Mouse (Mus musculus): ENCODE measurements at regions not wholly inside any gene's neighbourhood (a gene's known extent, or its start where the extent isn't known, plus 50 kb on each side); places are given as distances from the start of the nearest gene placed in this dataset.

DNA sequence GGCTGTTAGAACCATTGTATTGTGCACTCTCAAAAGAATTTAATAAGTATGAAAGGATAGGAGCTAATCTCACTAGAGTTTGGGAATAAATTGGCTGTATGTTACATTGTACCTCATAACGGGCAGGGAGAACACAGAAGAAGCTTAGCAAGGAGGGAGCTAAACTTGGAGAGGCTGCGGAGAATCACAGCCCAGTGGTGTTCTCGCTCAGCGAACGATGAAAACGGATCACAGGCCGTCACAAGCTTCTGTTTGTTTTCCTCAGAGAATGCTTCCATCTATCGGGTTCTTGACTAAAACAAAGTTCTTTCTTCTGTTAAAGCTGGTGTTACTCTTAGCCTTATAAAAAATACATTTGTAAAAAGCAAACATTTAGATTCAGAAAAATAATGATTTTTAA is 178.2 kb upstream of the Rnd3 start:
- no peak for DNase-seq (ENCODE audit: low spot score in 2 of 2)

DNA sequence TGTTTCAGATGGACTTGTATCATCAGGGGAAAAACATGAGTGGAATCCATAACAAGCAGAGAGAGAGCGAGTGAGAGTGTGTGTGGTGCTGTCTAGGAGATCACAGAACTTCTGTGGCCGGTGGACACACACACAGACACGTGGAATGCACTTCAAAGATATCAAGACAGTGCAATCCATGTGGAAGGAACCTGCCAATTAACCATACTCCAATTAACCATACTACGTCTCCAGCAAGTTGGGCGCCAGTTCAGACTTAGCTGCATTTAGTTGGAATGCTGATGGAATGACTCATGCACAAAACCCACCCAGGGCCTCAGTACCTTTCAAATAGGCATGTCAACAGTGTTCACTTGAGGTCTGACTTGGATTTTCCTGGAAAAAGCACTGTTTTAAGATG is 172.8 kb upstream of the Rnd3 start:
- DNase-seq (ENCODE audit: low spot score in 2 of 2) = no peak

DNA sequence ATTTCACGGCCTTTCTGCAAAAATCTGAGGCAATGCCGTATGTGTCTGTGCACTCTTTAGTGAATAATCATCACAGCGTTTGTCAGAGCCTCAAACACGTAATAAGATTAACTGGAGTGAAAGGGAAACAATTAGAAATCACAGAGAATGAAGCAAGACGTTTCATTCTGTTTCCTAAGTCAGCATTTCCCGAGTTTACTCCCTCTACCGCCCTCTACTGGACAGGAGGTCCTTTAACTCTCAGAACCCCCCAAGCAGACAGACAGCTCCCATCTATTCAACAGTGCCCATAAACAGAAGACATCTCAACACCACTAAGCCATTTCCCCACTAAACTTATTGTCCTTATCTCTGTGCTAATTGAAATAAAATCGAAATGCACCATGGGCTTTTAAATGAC is 167.5 kb upstream of the Rnd3 start:
- DNase-seq (ENCODE audit: low spot score in 2 of 2) = no peak

DNA sequence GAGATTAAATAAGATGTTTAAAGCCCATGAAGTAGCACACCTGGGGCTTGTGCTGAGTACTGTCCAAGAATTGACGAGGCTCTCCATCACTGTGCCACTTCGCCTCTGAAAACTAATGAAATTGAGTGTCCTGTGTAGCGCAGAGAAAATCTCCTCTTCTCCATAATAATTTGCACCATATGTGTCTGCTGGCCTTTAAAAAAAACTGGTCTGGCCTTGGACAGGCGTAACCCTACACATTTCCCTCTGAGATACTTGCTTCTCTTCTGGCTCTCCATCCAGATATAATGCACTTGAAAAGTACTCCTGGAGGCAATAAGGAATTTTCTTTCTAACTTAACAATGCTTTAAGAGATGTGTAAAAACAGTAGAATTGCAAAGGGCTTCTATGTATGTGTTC is 164.5 kb upstream of the Rnd3 start:
- no peak for DNase-seq (ENCODE audit: low spot score in 2 of 2)

DNA sequence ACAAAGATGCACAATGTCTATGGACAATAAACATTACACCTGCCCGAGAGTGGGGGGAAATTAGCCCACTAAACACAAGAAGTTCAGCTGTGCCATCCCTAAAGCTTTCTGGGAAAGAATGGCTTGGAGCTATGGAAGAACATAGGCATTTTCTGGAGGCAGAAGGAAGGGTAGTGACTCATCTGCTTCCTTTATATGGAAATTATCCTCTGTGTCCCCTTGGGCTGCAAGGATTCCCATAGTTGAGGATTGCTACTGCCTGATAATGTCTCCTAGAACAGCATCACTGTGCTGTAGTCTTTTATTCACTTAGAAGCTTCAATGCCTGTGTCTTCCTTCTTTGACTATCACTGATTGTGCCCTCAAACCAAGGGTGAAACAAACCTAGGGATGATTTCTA is 157.3 kb upstream of the Rnd3 start:
- no peak for DNase-seq (ENCODE audit: low spot score in 2 of 2)

DNA sequence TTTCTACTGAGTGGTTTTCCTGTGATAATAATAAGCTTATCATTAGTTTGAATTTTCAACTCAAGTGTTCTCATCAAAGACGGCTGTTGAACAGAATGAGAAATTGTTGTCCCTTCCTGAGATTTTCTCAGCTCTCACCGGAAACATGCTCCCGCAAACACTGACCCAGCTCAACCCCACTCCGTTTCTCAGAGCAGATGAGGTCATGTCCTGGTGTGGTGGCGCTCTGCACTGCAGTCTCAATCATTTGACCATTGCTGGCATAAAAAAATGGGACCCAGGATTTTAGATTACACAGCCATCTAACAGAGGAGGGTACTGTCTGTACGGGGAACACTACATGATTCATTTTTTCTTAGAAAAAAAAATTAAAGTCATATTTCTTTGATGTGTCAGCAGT is 156.5 kb upstream of the Rnd3 start:
- DNase-seq (ENCODE audit: low spot score in 2 of 2) = peak in 1 of 2 experiments; percentile 10

DNA sequence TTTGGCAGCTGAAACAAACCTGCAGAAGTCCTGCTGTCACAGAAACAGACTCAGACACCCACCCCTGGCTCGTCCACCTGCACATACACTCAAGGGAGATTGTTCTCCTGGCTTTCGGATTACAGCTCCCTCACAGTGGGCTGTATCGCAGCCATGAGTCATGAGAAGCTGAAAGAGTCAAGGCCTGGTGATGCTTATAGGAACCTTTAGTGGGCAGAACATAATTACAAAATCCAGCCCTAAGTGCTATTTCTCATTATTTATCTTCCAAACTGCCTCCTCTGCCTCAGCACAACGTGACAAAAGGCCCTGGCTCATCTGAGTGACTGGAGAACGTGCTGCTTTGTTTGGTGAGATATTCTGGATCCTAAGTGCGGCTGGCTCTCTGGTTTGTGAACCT is 155.8 kb upstream of the Rnd3 start:
- DNase-seq (ENCODE audit: low spot score in 2 of 2) = no peak

DNA sequence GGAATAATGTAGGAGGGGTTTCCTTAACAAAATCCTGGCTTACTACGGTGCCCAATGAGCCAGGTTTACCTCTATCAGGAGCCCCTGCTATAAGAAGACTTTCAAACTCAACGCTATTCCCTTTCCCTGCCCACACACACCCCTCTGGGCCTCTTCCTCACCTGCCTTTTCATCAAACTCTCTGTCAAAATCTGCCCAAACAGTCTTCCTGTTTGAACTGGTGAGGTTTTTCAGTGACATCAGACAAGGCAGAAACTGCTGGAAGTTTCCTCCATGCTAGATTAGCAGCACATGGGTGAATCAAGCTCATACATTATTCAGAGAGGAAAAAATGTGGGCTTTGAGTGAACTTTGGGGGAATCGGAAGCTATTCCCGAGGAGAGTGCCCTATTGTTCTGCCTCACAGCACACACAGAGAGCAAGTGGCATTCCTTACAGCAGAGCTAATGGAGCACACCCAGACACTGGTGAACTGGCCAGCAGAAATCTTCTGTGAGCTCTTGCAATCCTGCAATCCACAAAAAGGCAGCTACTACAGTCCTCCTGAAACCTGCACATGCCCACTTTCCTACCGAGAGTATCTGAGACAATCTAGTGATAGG is 141.8 kb upstream of the Rnd3 start:
- no peak for DNase-seq (ENCODE audit: low spot score in 2 of 2)

DNA sequence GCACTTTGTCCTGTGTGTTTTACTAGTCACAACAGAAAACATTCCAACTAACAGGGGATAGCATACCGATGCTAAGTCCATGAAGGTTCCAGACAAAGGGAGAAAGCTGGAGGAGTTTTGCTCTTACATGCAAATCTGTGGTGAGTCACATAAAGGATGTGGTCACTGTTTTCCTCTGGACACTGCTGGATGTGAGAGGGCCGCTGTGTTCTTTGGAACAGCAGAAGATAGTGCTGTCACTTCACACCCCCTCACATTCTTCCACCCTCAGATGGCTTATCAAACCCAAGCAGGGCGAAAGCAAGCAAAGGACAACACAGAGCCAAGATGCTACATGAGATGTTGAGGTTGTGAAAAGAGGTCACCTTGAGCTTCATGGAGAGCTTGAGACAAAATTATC is 139.8 kb upstream of the Rnd3 start:
- DNase-seq (ENCODE audit: low spot score in 2 of 2) = no peak

DNA sequence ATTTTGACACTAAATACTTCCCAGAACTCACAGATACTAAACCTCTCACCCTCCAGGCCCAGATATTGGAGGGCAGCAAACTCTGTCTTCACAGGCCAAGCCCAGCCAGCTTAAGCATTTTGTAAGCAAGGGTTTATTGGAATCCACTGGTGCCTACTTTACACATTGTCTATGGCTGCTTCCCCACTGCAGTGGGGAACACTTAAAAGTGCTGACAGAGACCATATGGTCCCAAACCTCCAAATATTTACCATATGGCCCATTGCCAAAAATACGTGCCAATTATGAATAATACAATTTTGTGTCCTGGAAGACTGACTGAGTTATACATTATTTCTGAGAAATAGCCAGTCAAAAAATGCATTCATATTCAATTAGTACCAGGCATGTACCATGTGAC is 136.7 kb upstream of the Rnd3 start:
- no peak for DNase-seq (ENCODE audit: low spot score in 2 of 2)

DNA sequence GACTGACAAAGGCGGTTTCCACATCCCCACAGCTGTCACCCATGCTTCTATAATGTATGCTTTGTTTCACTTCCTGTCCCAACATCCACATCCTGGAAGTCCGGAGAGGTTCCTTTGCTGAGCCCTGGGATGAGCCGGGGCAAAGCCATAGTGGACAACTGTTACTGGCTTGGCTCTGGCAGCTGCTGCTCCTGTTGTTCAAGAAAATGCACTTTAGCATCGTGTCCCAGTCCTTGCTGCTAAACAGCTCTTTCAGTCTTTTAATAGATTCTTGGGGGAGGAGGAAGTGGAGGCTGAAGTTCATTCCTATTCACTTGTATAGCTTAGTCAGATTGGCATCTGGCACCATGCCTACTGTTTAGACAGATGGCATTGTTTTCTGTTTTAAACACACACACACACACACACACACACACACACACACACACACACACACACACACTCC is 135.9 kb upstream of the Rnd3 start:
- DNase-seq (ENCODE audit: low spot score in 2 of 2) = no peak

DNA sequence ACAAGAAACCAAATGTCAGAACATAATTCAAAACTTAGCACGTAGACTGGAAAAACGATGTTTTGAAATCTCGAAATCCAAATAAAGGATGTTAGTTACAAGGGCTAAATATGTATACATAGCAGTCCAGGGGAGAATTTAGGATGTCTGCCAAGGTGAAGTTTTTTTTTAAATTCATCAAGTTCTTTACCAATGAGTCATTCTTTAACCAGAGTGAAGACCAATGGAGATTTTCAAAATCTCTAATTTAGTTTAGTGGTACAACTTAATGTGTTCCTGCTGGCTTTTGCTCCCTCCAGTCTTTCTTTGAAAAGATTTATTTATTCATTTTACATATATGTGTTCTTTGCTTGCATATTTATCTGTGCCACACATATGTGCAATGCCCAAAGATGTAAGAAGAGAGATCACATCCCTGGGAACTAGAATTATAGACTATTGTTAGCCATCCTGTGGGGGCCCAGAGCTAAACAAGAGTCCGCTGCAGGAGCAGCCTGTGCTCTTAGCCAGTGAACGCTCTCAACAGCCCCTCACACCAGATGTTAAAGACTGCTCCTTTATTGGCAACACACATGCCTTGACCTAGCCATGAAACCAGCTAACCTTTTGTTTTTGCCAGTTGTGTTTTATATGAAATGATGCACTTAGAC is 130.6 kb upstream of the Rnd3 start:
- DNase-seq (ENCODE audit: low spot score in 2 of 2) = no peak

DNA sequence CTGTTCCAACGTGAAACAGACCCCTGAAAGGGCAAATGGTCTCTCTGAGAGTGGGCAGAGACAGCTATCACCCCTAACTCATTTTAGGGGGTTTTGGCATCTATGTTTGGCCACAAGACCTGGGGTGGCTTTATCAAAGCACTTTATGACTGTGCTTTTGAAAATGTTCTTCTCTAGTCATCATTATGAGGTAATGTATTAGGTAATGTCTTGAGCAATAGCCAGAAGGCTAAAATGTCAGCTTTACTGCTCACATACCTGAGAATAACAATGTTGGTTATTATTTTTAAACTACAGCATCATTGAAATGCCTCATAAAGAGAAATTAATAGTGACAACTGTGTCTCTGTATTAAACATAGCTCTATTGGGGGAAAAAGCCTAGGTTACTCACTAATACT is 129.9 kb upstream of the Rnd3 start:
- DNase-seq (ENCODE audit: low spot score in 2 of 2) = no peak

DNA sequence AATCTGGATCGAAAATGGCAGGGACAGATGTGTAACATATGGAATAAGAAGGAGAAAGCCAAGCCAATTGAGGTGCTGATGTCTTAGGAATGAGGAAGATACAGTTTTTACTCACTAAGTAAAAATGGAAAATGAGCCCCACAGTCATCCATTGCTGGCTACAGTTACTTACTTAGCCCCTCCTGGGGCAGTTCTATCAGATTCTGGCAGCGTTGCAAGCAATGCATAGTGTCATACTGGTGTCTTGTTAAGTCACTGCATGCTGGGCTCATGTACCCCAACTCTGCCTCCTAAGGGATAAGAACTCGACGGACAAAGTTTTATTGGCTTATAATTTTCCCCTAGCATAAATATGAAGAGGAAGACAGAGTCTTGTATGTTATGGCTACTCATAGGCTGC is 129.4 kb upstream of the Rnd3 start:
- DNase-seq (ENCODE audit: low spot score in 2 of 2) = no peak

DNA sequence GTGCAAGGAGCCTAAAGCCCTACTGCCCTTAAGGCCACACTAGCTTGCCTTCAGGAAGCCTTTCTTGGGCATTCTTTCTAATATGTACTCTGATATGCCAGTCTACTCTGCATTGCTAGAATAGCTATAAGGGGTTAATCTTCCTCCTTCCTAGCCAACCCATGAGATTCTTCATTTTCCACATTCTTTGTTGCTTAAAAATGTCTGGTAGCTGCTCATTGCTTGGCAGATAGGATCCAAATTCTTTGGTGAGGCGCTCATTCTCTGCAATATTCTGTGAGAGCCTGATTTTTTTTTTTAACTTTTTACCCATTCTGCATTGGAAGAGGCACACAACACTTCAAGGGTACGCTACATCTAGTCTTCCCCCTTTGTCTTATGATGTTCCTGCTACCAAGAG is 127.7 kb upstream of the Rnd3 start:
- no peak for DNase-seq (ENCODE audit: low spot score in 2 of 2)

DNA sequence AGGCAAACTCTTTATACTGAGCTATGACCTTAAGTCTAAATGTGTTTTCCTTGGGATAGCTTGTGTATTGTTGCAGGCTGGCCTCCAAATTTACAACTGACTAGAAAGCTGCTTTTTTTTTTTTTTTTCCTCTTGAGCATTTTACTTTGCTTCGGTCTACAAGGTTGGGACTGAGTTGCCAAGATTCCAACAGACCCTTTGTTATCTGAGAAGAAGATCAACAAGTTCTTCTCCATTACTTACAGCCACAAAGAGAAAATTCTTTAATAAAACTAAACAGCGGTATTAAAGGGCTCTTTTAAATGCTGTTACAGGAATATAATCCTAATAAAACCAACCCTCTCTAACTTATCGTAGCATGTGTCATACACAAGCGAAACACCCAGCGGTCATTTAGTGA is 124.4 kb upstream of the Rnd3 start:
- DNase-seq (ENCODE audit: low spot score in 2 of 2) = no peak

DNA sequence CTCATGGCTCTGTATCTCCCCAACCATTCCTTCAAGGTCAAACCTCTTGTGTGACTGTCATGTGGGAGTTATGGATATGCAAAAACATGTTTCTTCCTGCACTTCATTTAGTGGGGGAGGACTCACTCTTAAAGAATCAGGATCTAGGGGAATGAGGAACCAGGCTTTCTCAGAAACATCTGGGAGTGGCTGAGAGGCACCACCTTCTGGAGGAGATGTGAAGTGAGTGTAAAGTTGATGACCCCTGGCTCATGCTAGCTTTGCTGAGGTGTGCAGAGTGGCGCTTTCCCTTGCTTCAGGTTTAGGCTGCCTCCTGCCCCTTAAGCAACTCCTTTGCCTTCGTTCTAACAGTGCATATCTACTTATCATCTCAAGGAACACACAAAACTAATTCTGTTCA is 119.6 kb upstream of the Rnd3 start:
- no peak for DNase-seq (ENCODE audit: low spot score in 2 of 2)

DNA sequence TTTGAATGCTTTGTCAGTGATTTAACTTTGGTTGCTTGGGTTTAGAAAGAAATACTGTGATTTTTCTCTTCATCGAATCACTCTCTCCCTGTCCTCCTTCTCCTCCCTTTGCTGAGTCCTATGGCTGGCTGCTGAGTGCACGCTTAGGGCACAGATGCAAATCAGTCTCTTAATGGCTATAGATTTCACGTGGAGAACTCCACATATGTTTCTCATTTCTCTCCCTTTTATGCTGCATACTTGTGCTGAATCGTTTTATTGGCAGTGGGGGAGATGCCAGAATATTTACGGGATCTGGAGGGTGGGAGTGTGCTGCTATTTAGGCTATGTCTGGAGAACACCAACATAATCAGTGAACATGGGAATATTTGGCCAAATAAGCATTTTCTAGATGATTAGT is 118.8 kb upstream of the Rnd3 start:
- no peak for DNase-seq (ENCODE audit: low spot score in 2 of 2)

DNA sequence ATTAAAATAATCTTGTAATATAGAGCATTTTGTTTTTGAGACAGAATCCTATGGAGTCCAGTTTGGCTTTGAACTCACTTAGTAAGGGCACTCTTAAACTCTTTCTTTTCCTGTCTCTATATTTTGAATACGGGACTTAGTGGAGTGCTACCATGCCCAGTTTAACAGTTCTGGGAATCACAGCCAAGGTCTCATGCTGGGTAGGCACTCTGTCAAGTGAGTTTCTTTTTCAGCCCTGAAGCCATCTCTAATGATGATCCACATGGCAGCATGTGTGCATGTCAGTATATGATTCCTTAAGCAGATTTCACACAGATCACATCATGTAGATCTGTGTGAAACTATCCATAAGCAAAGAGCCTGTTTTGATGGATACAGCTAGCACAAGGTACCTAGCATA is 113.6 kb upstream of the Rnd3 start:
- no peak for DNase-seq (ENCODE audit: low spot score in 2 of 2)

DNA sequence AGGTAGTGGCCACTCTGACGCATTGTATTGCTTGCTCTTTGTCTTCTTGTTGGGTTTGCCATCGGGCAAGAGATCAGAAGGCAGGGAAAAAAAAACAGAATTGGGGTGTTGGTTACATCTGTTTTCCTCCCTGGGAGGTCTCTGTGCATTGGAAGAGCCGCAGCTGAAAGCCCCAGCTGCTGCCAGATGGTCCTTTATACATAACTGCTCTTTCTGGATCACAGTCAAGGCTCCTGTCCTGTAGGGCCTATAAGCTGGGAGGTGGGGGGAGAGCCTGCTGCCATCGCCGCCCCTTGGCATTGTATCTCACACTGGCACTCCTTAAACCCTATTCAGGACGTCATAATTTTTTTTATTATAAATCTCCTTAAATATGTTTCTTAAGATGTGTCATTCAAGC is 101.9 kb upstream of the Rnd3 start:
- no peak for DNase-seq (ENCODE audit: low spot score in 2 of 2)

DNA sequence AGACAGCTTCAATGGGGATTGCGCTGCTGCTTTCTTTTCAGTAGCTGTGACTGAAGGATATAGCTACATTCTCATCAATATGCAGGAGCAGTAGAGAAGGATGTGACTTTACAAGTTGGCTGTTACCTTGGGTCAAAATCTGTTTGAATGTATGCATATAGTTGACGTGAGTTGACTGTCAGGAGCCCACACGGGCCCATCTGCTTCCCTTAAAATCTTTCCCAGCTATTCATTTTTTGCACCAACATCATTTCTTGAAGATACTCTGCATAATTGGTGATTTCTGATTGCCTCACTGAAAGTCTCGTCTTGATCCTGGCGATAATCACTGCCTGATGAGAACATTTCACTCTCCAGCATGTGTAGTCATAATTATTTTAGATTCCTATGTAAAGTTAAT is 92.7 kb upstream of the Rnd3 start:
- no peak for DNase-seq (ENCODE audit: low spot score in 2 of 2)

DNA sequence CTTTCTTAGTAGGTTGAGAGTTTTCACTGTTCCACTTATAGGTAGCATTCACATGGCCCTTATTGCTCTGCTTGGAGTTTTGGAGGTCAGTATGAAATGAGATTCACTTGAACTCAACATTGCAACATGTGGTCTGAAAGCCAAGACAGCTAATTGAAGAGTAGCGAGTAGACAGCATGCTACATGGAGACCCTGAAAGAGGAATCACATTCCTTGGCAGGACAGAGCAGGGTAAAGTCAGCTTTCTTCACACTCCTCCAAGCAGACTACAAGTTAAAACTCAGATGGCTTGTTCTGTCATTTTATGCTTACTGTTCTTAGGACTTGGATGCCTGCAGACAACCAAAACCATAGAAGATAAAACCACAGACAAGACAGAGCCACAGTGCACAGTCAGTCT is 91.1 kb upstream of the Rnd3 start:
- DNase-seq (ENCODE audit: low spot score in 2 of 2) = no peak

DNA sequence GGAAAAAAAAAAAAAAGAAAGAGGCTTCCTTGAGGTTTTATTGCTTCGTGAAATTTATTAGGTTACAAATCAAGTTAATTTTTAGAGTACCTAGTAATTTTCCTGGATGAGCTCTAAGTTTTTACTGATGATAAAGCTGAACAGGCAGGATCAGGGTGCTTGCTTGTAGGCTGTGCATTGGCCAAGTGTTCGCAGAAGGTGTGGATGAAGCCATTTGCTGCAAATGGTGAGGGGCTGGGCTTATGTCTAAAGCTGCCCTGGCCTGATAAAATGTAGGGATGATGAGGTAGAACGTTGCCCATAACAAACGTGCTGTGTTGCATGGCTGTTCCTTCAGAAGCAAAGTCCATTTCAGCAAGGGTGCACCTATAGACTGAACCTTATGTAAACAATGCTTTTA is 90.1 kb upstream of the Rnd3 start:
- DNase-seq (ENCODE audit: low spot score in 2 of 2) = no peak
